Mouse (Mus musculus) liver, adult 2 months (tissue): ENCODE measurements at regions not wholly inside any gene's neighbourhood (a gene's known extent, or its start where the extent isn't known, plus 50 kb on each side); places are given as distances from the start of the nearest gene placed in this dataset.

ENCODE experiments used
- CTCF ChIP-seq: fragments of 200-500 bp; IDR thresholded peaks from 2 replicates; pipeline ENCODE4 v1.5.1; 2011; ENCODE audit warnings: low read depth, low read length, control low read depth
- POLR2A ChIP-seq: fragments of 200-500 bp; IDR thresholded peaks from 2 replicates; pipeline ENCODE4 v1.6.1; 2011; ENCODE audit warnings: low read length, control low read depth; ENCODE audit not compliant: insufficient read depth; ENCODE audit errors: extremely low read depth

DNA sequence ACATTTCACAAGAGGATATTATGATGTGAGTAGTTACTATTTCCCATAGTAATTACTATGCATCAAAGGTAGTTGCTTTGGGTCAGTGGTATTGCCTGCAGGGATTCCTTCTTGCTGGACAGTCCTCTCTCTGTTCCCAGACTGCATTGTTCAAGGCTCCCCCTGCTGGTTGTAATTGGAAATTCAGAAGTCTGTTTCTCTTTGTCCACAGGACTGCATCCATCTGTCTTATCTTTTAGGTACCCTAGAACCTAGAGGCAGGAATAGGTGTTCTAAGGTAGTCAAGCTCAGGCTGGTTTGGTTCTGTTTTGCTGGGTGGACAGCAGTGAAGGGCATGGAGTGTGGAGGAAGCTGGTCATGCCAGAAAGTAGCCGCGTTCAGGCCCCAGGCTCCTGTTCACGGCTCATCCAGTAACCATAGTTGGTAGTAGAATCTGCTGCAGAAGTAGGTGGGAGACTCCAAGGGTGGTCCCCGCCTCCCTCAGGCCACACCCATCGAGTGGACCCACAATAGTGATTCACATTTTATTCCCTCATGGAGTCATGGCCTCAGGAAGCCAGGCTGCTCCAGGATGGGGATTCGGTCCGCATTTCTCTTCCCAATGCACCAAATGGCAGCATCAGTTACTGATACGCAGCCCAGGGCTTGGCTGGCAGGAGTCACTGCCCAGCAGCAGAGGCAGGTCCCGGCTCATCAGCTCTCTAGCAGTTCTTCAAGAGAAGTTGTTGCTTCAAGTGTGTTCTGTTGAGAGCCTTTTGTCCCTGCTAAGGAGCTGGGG, 51.7 kb upstream of the Caprin1 start:
- TF ChIP-seq POLR2A: no peak
- peak; percentile 32; the same call in 1 of the 2 replicates for TF ChIP-seq CTCF
